Mouse (Mus musculus): ENCODE measurements around the gene Cops4. TPM values are rescaled to one million over a fixed set of nuclear protein-coding genes. Genes with fewer than 3 reads are reported as not detected.

Gene Cops4
- polyA plus RNA-seq, 1 experiment from 2014 or later: 183 TPM

- Histone ChIP-seq H3K9ac (ENCODE audit: low read length) (no peak overlapping the region), H3K4me3 (ENCODE audit: low read depth, low read length) (no peak overlapping the region), H3K4me1 (replicated peaks; ENCODE audit: control insufficient read depth, insufficient read depth, low read length) (no peaks in the 10 kb centered on the region), H3K9me3 (ENCODE audit: control insufficient read depth, low read length) (0 out of 2 replicates have a peak, but pooled peaks cover 2% of the 10 kb centered on the region), H3K36me3 (ENCODE audit: control insufficient read depth, insufficient read depth, low read length) (no peaks in the 10 kb centered on the region), H3K27ac (ENCODE audit: low read depth) (no peak overlapping the region), H3K27me3 (replicated peaks; ENCODE audit: control insufficient read depth, insufficient read depth, low read length) (no peaks in the 10 kb centered on the region), H3K4me2 (ENCODE audit: low read length) (no peak overlapping the region)
- ATAC-seq (replicated peaks; ENCODE audit: low FRiP score, low TSS enrichment, low read depth) (no peak), DNase-seq (ENCODE audit: low spot score) (no peak)
- 48% methylated on average over 5 of the region's 5 CpGs for WGBS
Observed at GRCm38 (mm10) chr5:100590505-100590904, 72.4 kb downstream of the Cops4 start.

- no peak for ATAC-seq (replicated peaks; ENCODE audit: low FRiP score, low TSS enrichment, low read depth)
- Histone ChIP-seq H3K4me2 (ENCODE audit: low read length) (no peak overlapping the region), H3K4me1 (replicated peaks; ENCODE audit: control insufficient read depth, insufficient read depth, low read length) (no peaks in the 10 kb centered on the region), H3K27me3 (replicated peaks; ENCODE audit: control insufficient read depth, insufficient read depth, low read length) (no peaks in the 10 kb centered on the region), H3K27ac (ENCODE audit: low read depth) (no peak overlapping the region), H3K36me3 (ENCODE audit: control insufficient read depth, insufficient read depth, low read length) (no peaks in the 10 kb centered on the region), H3K9me3 (ENCODE audit: control insufficient read depth, low read length) (0 out of 2 replicates have a peak, but pooled peaks cover 2% of the 10 kb centered on the region), H3K9ac (ENCODE audit: low read length) (no peak overlapping the region), H3K4me3 (ENCODE audit: low read depth, low read length) (no peak overlapping the region)
- no peak for DNase-seq (ENCODE audit: low spot score)
- WGBS: 85% methylated on average over 13 of the region's 13 CpGs
Observed at GRCm38 (mm10) chr5:100594803-100595467, 76.8 kb downstream of the Cops4 start.

GRCm38 (mm10) chr5:100595999-100596398 is 77.9 kb downstream of the Cops4 start:
- Histone ChIP-seq H3K9me3 (ENCODE audit: control insufficient read depth, low read length) (0 out of 2 replicates have a peak, but pooled peaks cover 2% of the 10 kb centered on the region), H3K4me3 (ENCODE audit: low read depth, low read length) (no peak overlapping the region), H3K27me3 (replicated peaks; ENCODE audit: control insufficient read depth, insufficient read depth, low read length) (no peaks in the 10 kb centered on the region), H3K4me2 (ENCODE audit: low read length) (no peak overlapping the region), H3K27ac (ENCODE audit: low read depth) (no peak overlapping the region), H3K4me1 (replicated peaks; ENCODE audit: control insufficient read depth, insufficient read depth, low read length) (no peaks in the 10 kb centered on the region), H3K36me3 (ENCODE audit: control insufficient read depth, insufficient read depth, low read length) (no peaks in the 10 kb centered on the region), H3K9ac (ENCODE audit: low read length) (no peak overlapping the region)
- DNase-seq (ENCODE audit: low spot score): no peak
- 85% methylated on average over 6 of the region's 6 CpGs for WGBS
- ATAC-seq (replicated peaks; ENCODE audit: low FRiP score, low TSS enrichment, low read depth): 0 out of 2 replicates have a peak, but pooled peaks have one; percentile 30

Small RNA genes lying within 50 kb of the gene (microRNA-seq; reads per million reads assigned to microRNA genes)
- not detected for gene Gm23222

Other genes with a start within 250 kb of the Cops4 start
- gene Sec31a, start 102.1 kb upstream of the Cops4 start, polyA plus RNA-seq (2014; fragmentation: Nextera tagmentation; extraction: Ambion mirVana): 170 TPM in 2 replicates
- gene Lin54, start 17.7 kb upstream of the Cops4 start, polyA plus RNA-seq (2014; fragmentation: Nextera tagmentation; extraction: Ambion mirVana): 16.8 and 18.1 TPM in 2 replicates
- 256 and 280 TPM in 2 replicates for gene Plac8, start 53.9 kb downstream of the Cops4 start, polyA plus RNA-seq (2014; fragmentation: Nextera tagmentation; extraction: Ambion mirVana)
- 78.7 and 82.5 TPM in 2 replicates for gene Coq2, start 156.8 kb downstream of the Cops4 start, polyA plus RNA-seq (2014; fragmentation: Nextera tagmentation; extraction: Ambion mirVana)
- 2.9 and 3.7 TPM in 2 replicates for gene Hpse, start 201.4 kb downstream of the Cops4 start, polyA plus RNA-seq (2014; fragmentation: Nextera tagmentation; extraction: Ambion mirVana)